Mouse (Mus musculus) intestine, embryonic 16.5 days (tissue): ENCODE measurements at regions not wholly inside any gene's neighbourhood (a gene's known extent, or its start where the extent isn't known, plus 50 kb on each side); places are given as distances from the start of the nearest gene placed in this dataset.

Experiments
- ATAC-seq: fragments of 200-750 bp; cut with Nextera tagmentation; 2 replicates; pipeline ENCODE4 v1.8.0; 2017; ENCODE audit warnings: moderate TSS enrichment, moderate library complexity
- H3K27ac ChIP-seq: fragments of 300-500 bp; sonication (generic); 2 replicates; pipeline ENCODE4 v1.5.1; 2014; ENCODE audit warnings: mild to moderate bottlenecking, low read length
- H3K27me3 ChIP-seq: fragments of 300-500 bp; sonication (generic); replicated peaks from 2 replicates; pipeline ENCODE4 v1.6.1; 2014; ENCODE audit warnings: low read length, control low read depth, mixed read lengths; ENCODE audit not compliant: control insufficient read depth, insufficient read depth
- H3K36me3 ChIP-seq: fragments of 300-500 bp; sonication (generic); 2 replicates; pipeline ENCODE4 v1.6.1; 2014; ENCODE audit warnings: low read length, control low read depth; ENCODE audit not compliant: control insufficient read depth, insufficient read depth
- H3K4me1 ChIP-seq: fragments of 300-500 bp; sonication (generic); 2 replicates; pipeline ENCODE4 v1.6.1; 2014; ENCODE audit warnings: low read length, control low read depth, mixed read lengths; ENCODE audit not compliant: control insufficient read depth, insufficient read depth
- H3K4me2 ChIP-seq: fragments of 300-500 bp; sonication (generic); 2 replicates; pipeline ENCODE4 v1.6.1; 2014; ENCODE audit warnings: low read depth, low read length, control low read depth
- H3K4me3 ChIP-seq: fragments of 300-500 bp; sonication (generic); 2 replicates; pipeline ENCODE4 v1.5.1; 2014; ENCODE audit warnings: mild to moderate bottlenecking, low read length
- H3K9ac ChIP-seq: fragments of 300-500 bp; sonication (generic); 2 replicates; pipeline ENCODE4 v1.6.1; 2014; ENCODE audit warnings: low read depth, low read length
- H3K9me3 ChIP-seq: fragments of 300-500 bp; sonication (generic); 2 replicates; pipeline ENCODE4 v1.6.1; 2016; ENCODE audit warnings: low read length, control low read depth; ENCODE audit not compliant: control insufficient read depth
- WGBS: fragments of 180-500 bp; shearing (Covaris S2); extraction: QIAGEN DNeasy Blood & Tissue Kit; methylation state at CpG from one replicate; pipeline ENCODE4 v1.1.7; 2014; 5-methylcytosine and 5-hydroxymethylcytosine counted together

DNA sequence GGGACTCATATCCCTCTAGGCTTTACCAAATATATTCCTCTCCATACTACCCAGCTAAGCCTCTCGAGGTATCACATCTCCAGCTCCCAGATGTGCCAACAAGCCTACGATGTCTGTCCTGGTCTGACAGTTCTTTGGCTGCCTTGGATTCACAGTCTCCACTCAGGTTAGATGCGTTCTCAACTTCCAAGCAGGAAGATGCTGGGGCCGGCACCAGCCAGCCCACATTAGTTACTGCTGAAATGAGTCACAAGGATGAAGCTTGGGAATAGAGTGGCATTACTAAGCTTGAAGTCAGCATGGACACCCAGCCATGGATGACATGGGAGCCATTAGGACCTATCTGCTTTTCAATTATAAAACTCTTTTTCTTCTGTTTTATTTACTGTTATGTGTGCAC is 267.6 kb upstream of the Klf3 start:
- H3K4me3 ChIP-seq = no peak overlapping the region
- H3K27ac ChIP-seq = no peak overlapping the region
- H3K36me3 ChIP-seq = no peaks in the 10 kb centered on the region
- WGBS = 90% methylated on average over 4 of the region's 4 CpGs
- no peaks in the 10 kb centered on the region for H3K27me3 ChIP-seq
- no peak overlapping the region for H3K9ac ChIP-seq
- H3K4me1 ChIP-seq = peaks cover 8% of the 10 kb centered on the region; the same call in 1 of the 2 replicates
- 0 out of 2 replicates have a peak, but pooled peaks cover 6% of the 10 kb centered on the region for H3K9me3 ChIP-seq
- H3K4me2 ChIP-seq = no peak overlapping the region
- ATAC-seq = no peak

DNA sequence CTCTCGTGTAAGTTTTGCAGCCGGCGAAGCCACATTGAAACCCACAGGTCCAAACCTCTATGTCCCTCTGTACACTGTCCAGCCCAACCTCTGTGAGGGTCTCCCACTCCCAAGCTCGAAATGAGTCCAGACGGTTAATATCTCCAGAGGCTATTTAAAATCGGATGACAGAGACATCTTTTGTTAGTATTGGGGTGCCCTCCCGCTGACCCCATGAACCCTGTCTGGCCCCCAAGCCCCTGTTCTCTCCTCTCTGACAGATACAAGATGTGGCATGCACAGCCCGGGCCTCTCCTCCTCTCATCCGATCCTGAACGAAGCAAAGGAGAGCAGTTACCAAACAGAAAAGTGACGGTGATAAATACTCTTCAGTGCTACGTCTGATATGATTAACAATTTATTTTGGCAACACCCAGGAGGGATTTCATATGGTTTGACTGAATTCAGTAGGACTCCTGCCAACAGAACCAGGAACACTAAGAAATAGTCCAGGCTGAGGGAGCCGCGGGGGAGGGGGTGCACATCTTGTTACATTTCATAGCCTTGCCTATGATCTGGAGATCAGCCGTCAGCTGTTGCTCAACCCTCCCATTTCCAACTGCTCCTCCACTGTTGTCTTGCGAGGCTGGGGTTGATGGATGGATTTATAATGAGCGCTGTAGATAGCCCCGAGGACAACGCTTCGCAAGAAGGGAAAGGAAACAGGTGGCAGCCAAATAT is 266.6 kb upstream of the Klf3 start:
- Histone ChIP-seq H3K27ac (peak overlapping the region; percentile 53), H3K4me3 (no peak overlapping the region), H3K27me3 (no peaks in the 10 kb centered on the region), H3K9me3 (0 out of 2 replicates have a peak, but pooled peaks cover 5% of the 10 kb centered on the region), H3K4me1 (peaks cover 8% of the 10 kb centered on the region; the same call in 1 of the 2 replicates), H3K4me2 (no peak overlapping the region), H3K36me3 (no peaks in the 10 kb centered on the region), H3K9ac (no peak overlapping the region)
- WGBS = 32% methylated on average over 20 of the region's 20 CpGs
- peak; percentile 83 for ATAC-seq

DNA sequence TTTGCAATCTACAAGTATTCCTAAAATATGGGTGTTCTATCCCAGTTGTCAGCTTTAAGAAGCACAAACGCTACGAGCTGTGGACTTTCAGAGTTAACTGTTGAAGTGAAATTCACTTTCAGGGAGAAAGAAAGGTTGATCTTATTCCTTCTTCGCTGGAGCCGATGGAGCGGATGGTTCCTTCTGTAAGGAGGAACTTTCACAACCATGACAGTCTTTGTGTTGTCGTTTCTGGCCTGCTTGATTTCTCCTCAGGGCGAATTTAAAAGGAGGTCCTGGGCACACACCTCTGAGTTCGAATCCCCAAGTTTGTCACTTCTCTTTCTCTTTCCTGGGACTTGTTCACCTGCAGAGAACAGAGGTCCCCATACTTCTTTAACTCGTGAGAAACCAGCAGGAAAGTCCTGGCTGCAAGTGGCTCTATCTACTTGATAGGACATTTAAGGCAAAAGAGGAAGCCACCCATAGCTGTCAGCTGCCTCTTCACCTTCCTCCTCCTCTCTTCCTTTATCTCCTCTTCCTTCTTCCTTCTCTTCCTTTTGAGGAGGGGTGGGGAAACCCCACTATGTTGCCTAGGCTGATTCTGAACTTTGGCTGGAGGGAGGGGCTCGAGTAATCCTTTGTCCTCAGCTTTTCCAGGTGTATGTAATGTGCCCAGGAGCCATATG is 265.9 kb upstream of the Klf3 start:
- H3K4me2 ChIP-seq = no peak overlapping the region
- 64% methylated on average over 10 of the region's 10 CpGs for WGBS
- H3K4me3 ChIP-seq = no peak overlapping the region
- H3K9ac ChIP-seq = no peak overlapping the region
- no peaks in the 10 kb centered on the region for H3K36me3 ChIP-seq
- no peaks in the 10 kb centered on the region for H3K27me3 ChIP-seq
- no peak for ATAC-seq
- peaks cover 8% of the 10 kb centered on the region; the same call in 1 of the 2 replicates for H3K4me1 ChIP-seq
- H3K9me3 ChIP-seq = no peaks in the 10 kb centered on the region
- 0 out of 2 replicates have a peak overlapping the region, but pooled peaks have one; percentile 53 for H3K27ac ChIP-seq

DNA sequence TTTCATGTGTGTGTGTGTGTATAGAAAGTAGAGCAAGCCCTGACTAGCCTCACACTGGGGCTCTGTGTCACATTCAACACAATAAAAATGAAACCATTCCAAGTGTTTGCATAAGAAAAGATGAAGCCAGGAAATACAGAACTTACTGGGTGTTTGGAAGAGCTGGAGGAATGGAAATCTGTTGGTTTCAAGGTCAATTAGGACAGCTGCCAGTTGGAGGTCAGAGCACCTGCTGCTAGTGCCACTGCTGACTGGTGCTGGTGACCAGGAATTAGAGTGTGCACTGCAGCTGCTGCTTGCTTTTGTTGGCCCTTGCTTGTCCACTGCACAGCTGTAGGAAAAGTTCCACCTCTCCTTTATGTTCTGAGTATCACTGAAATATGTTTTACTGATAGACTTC is 261.4 kb upstream of the Klf3 start:
- H3K4me2 ChIP-seq = no peak overlapping the region
- H3K27me3 ChIP-seq = no peaks in the 10 kb centered on the region
- H3K4me1 ChIP-seq = 0 out of 2 replicates have a peak, but pooled peaks cover 4% of the 10 kb centered on the region
- no peak overlapping the region for H3K27ac ChIP-seq
- H3K36me3 ChIP-seq = no peaks in the 10 kb centered on the region
- ATAC-seq = no peak
- H3K9me3 ChIP-seq = no peaks in the 10 kb centered on the region
- no peak overlapping the region for H3K4me3 ChIP-seq
- no peak overlapping the region for H3K9ac ChIP-seq

DNA sequence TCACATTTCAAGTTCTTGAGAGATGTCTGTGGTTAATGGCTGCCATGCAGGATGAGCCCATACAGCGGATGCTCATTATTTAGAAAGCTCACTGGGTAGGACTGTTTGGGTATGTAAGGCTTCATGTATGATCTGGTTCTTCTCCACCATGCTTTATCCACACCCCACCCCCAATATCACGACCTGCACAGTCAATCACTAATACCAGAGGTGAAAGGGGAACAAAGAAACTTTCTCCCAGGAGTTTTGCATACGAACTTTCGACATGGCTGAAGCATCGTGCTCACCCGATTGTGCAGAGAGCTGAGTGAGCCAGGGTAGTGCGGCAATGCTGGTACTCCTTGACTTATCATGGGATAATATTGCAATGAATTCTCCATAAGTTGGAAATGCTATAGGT is 247.3 kb upstream of the Klf3 start:
- ATAC-seq = no peak
- H3K27ac ChIP-seq = no peak overlapping the region
- 89% methylated on average over 7 of the region's 7 CpGs for WGBS

DNA sequence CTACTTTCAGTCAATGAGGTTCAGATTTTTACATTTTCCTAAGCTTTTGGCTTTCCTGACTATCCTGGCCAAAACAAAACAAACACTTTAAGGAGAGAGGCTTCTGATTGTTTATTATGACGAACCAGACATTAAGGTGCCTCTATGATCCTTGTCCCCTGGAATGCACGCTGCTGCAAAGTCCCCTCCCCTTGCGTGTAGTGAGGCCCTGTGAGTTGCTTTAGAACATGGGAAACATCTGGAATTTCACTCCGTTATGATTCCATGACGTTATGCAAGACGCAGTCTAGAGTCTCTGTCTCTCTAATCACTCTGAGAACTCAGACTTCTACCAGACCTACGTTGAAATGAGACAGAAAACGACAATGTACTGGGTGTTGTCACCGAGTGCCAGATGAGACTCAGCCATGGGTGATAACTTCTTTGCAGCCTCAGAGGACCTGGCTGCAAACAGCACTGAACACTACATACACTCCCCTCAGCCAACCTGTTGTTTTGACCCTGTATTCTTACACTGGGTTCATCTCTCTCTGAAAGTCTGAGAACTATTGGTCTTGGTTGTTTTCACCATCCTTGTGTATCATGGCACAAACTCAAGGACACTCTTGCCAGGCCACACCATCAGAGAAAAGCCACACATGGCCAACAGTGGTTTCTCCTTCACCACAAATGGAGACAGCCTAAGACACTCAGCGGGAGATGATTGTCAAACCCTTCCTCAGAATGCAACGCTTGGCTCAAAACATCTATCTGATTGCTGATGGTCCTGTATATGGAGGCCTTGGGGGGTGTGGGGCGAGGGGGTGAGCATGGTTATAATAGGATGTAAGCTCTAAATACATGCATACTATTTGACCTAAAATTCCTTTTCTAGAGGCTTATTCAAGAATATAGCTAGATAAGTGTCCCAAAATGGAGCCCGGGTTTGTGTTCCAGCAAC is 236.5 kb upstream of the Klf3 start:
- 75% methylated on average over 13 of the region's 13 CpGs for WGBS
- no peak overlapping the region for H3K4me2 ChIP-seq
- H3K27ac ChIP-seq = no peak overlapping the region
- no peaks in the 10 kb centered on the region for H3K27me3 ChIP-seq
- H3K9me3 ChIP-seq = no peaks in the 10 kb centered on the region
- H3K4me1 ChIP-seq = no peaks in the 10 kb centered on the region
- ATAC-seq = no peak
- H3K9ac ChIP-seq = no peak overlapping the region
- no peaks in the 10 kb centered on the region for H3K36me3 ChIP-seq
- no peak overlapping the region for H3K4me3 ChIP-seq

More for the DNA sequence above, 247.3 kb upstream of the Klf3 start:
- Histone ChIP-seq H3K4me2 (no peak overlapping the region), H3K9ac (no peak overlapping the region), H3K36me3 (no peaks in the 10 kb centered on the region), H3K27me3 (no peaks in the 10 kb centered on the region), H3K4me3 (no peak overlapping the region), H3K9me3 (no peaks in the 10 kb centered on the region), H3K4me1 (no peaks in the 10 kb centered on the region)

DNA sequence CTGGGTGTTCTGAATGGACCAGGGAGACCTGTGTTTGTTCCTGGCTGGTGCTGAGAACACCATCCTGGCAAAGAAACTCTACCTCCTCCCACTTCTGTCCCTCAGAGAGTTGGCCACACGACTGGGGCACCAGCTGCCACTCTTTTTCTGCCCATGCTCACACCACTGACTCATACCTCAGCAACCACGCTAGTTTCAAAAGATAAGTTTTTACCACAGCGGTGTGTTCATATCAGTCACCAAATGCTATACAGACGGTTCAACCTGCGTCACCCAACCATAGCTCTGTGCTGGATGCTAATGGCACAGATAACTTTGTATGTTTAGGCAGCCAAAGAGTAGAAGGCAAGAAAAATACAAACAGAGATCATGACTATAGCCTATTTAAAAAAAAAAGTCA is 235.4 kb upstream of the Klf3 start:
- ATAC-seq = no peak
- no peaks in the 10 kb centered on the region for H3K27me3 ChIP-seq
- H3K4me3 ChIP-seq = no peak overlapping the region
- H3K9me3 ChIP-seq = no peaks in the 10 kb centered on the region
- no peak overlapping the region for H3K27ac ChIP-seq
- whole genome bisulfite sequencing = 74% methylated on average over 5 of the region's 5 CpGs
- no peak overlapping the region for H3K9ac ChIP-seq
- no peak overlapping the region for H3K4me2 ChIP-seq
- no peaks in the 10 kb centered on the region for H3K36me3 ChIP-seq
- no peaks in the 10 kb centered on the region for H3K4me1 ChIP-seq

DNA sequence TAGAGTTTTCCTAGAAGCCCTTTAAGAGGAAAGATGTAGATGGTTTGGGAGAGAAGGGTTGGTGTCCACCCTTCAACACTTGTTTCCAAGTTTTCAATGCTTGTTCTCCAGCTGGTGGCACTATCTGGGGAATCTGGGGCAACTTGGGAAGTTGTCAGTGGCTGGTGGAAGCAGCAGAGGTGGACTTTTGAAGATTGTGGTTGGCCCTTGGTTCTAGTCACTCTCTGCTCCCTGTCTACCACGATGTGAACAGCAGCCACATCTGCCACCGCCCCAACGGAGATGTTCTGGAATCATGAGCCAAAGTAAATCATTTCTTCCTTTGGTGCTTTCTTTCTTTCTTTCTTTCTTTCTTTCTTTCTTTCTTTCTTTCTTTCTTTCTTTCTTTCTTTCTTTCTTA is 234.9 kb upstream of the Klf3 start:
- no peak overlapping the region for H3K4me3 ChIP-seq
- H3K27ac ChIP-seq = no peak overlapping the region
- WGBS = 90% methylated on average over 3 of the region's 3 CpGs
- H3K9ac ChIP-seq = no peak overlapping the region
- no peaks in the 10 kb centered on the region for H3K4me1 ChIP-seq
- H3K36me3 ChIP-seq = no peaks in the 10 kb centered on the region
- no peak overlapping the region for H3K4me2 ChIP-seq
- ATAC-seq = no peak
- H3K9me3 ChIP-seq = no peaks in the 10 kb centered on the region
- H3K27me3 ChIP-seq = no peaks in the 10 kb centered on the region

DNA sequence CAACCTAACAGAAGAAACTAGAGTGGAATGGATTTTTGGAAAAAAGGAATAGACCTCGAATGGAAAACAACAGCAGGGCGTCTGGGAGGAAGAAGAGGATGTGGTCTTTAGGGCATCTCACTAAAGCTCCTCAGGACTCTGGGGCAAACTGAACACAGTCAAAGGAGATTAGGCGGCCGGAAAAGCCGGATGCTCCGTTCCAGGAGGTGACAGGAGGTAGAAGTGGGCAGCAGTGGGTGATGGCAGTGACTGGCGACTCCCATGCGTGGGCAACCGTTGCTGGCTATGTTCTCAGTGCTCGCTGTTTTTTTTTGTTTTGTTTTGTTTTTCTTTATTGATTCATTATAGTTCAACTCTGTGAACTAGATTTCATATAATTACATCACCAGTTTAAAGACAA is 228.8 kb upstream of the Klf3 start:
- 88% methylated on average over 10 of the region's 10 CpGs for WGBS
- Histone ChIP-seq H3K27me3 (no peaks in the 10 kb centered on the region), H3K9me3 (no peaks in the 10 kb centered on the region), H3K27ac (no peak overlapping the region), H3K4me3 (no peak overlapping the region), H3K4me2 (no peak overlapping the region), H3K9ac (no peak overlapping the region), H3K4me1 (peaks cover 17% of the 10 kb centered on the region), H3K36me3 (no peaks in the 10 kb centered on the region)
- no peak for ATAC-seq
